Mouse (Mus musculus): Measurements from ENCODE around the gene Hk1.

Hk1 gene

GRCm38 (mm10) chr10:62220732-62221514 lies 158.8 kb downstream of the Hk1 start:
- no peak for DNase-seq (ENCODE audit: low spot score)
